Mouse (Mus musculus) small intestine, adult 2 months (tissue): ENCODE results near the gene Cwc15. TPM values are rescaled to one million over a fixed set of nuclear protein-coding genes. Genes with fewer than 3 reads are reported as not detected.
A peak's percentile ranks its signal among the peaks of the same experiment; 100 is the strongest.
"Not testable (repeated sequence)": the region's sequence is repeated elsewhere in the genome, so short reads cannot be mapped to it uniquely, and the experiment has no call there.

Experiments
- H3K27ac ChIP-seq: fragments of 200-500 bp; 2 replicates; pipeline ENCODE4 v1.5.1; 2012; ENCODE audit warnings: low read depth, low read length, control low read depth, inconsistent platforms; ENCODE audit not compliant: insufficient read depth
- H3K27me3 ChIP-seq: fragments of 200-500 bp; 2 replicates; pipeline ENCODE4 v1.6.1; 2012; ENCODE audit warnings: mild to moderate bottlenecking, moderate library complexity, low read length, inconsistent platforms; ENCODE audit not compliant: control insufficient read depth, insufficient read depth
- H3K36me3 ChIP-seq: fragments of 200-500 bp; 2 replicates; pipeline ENCODE4 v1.6.1; 2012; ENCODE audit warnings: mild to moderate bottlenecking, low read length, control low read depth, inconsistent platforms; ENCODE audit not compliant: control insufficient read depth, insufficient read depth
- H3K4me1 ChIP-seq: fragments of 200-500 bp; 2 replicates; pipeline ENCODE4 v1.6.1; 2012; ENCODE audit warnings: low read length, inconsistent platforms, mixed read lengths; ENCODE audit not compliant: control insufficient read depth, insufficient read depth, insufficient read length
- H3K4me3 ChIP-seq: fragments of 200-500 bp; 2 replicates; pipeline ENCODE4 v1.5.1; 2012; ENCODE audit warnings: low read depth, mild to moderate bottlenecking, control low read depth, inconsistent platforms, low read length, moderate library complexity
- CTCF ChIP-seq: fragments of 200-500 bp; IDR thresholded peaks from 2 replicates; pipeline ENCODE4 v1.5.1; 2012; ENCODE audit warnings: low read depth, mild to moderate bottlenecking, control low read depth, inconsistent platforms, low read length, moderate library complexity, mixed read lengths; ENCODE audit not compliant: insufficient replicate concordance, insufficient read length; ENCODE audit errors: extremely low read depth
- POLR2A ChIP-seq: fragments of 200-500 bp; IDR thresholded peaks from 2 replicates; pipeline ENCODE4 v1.6.1; 2012; ENCODE audit warnings: low read depth, mild to moderate bottlenecking, control low read depth, inconsistent platforms, low read length, moderate library complexity
- WGBS: fragments of 180-500 bp; shearing (Covaris S2); methylation state at CpG from one replicate; pipeline ENCODE4 v1.1.7; 2018; 5-methylcytosine and 5-hydroxymethylcytosine counted together
- polyA plus RNA-seq: library from polyadenylated mRNA; depleted of rRNA; stranded (reverse); fragments of >200 nt; gene quantifications from 2 replicates; pipeline ENCODE4 v1.2.3, GENCODE M21; 2012; rRNA removed

Cwc15 gene
- 2.0 and 4.3 TPM in 2 replicates for polyA plus RNA-seq

GRCm38 (mm10) chr9:14500023-14500915 is at the start of gene Cwc15, which contains the start of gene Kdm4d:
Gene Cwc15, plus strand, starts transcription at chr9:14500617.
Gene Kdm4d, minus strand, starts transcription at chr9:14500482.
- no peak for TF ChIP-seq CTCF
- TF ChIP-seq POLR2A, result peak; percentile 50
- WGBS, result under 1% methylated on average over 59 of the region's 59 CpGs
- no peaks in the 10 kb centered on the region for H3K4me1 ChIP-seq
- H3K4me3 ChIP-seq, result peak within 1 kb of the TSS; percentile 92
- H3K27me3 ChIP-seq, result no peaks in the 10 kb centered on the region
- no peak within 1 kb of the TSS for H3K27ac ChIP-seq
- peaks cover 19% of the 10 kb centered on the region for H3K36me3 ChIP-seq

GRCm38 (mm10) chr9:14451120-14451519 is 49.3 kb upstream of the Cwc15 start:
- H3K4me1 ChIP-seq, H3K27ac ChIP-seq, H3K36me3 ChIP-seq, H3K27me3 ChIP-seq, H3K4me3 ChIP-seq: not testable (repeated sequence)
- WGBS, result 56% methylated on average over 8 of the region's 8 CpGs

DNA sequence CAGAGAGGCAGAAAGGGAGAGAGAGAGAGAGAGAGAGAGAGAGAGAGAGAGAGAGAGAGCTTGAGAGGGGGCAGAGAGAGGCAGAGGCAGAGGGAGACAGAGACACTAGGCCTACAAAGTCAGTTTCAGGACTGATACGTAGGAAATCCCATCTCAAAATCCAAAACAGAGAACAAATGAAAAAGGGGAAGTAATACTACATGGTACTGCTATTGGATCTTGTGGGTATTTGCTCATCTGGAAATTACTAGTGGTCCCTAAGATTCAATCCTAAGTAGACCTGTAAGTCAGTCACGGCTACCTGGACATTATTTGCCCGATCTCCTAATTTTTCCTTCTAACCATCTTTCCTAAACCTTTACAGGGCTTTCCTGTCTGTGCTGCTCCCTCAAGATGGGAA is 44.1 kb upstream of the Cwc15 start:
- H3K27me3 ChIP-seq, result no peaks in the 10 kb centered on the region
- 86% methylated on average over 3 of the region's 3 CpGs for WGBS
- H3K4me3 ChIP-seq, result no peak overlapping the region
- H3K27ac ChIP-seq, result no peak overlapping the region
- TF ChIP-seq CTCF (no peak), POLR2A (no peak)
- H3K36me3 ChIP-seq, result no peaks in the 10 kb centered on the region
- H3K4me1 ChIP-seq, result no peaks in the 10 kb centered on the region

DNA sequence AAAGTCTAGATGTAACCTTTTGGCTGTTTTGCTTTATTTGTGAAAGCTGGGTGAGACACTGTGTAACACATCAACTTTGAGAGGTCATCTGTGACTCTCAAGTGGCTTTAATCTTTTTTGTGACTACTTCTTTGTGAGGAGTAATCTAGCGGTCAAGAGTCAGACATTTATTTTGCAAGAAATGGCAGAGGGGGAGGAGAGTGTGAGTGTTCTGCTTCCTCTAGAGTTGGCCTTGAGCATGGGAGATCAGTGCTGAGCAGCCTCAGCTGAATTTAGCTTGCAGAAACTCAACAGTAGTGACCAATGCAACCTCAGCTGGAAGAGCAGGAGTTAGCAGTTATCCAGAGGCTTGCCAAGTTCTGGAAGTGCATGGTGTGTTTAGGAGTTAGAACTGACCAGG is 37.9 kb upstream of the Cwc15 start:
- not testable (repeated sequence) for H3K27ac ChIP-seq, H3K4me1 ChIP-seq, H3K27me3 ChIP-seq, H3K36me3 ChIP-seq, H3K4me3 ChIP-seq
- WGBS, result 80% methylated on average over 1 of the region's 1 CpGs

- H3K36me3 ChIP-seq, H3K27me3 ChIP-seq, H3K4me3 ChIP-seq, H3K27ac ChIP-seq, H3K4me1 ChIP-seq: not testable (repeated sequence)
- WGBS, result 73% methylated on average over 12 of the region's 12 CpGs
Measured at GRCm38 (mm10) chr9:14463668-14464067, 36.7 kb upstream of the Cwc15 start.

GRCm38 (mm10) chr9:14498896-14499705 is 1.3 kb upstream of the Cwc15 start:
- H3K4me3 ChIP-seq, result no peak overlapping the region; the same call in 1 of the 2 replicates
- no peak overlapping the region for H3K27ac ChIP-seq
- no peaks in the 10 kb centered on the region for H3K27me3 ChIP-seq
- no peaks in the 10 kb centered on the region for H3K4me1 ChIP-seq
- H3K36me3 ChIP-seq, result peaks cover 16% of the 10 kb centered on the region
- no peak for TF ChIP-seq POLR2A
- TF ChIP-seq CTCF, result no peak
- WGBS, result 80% methylated on average over 4 of the region's 4 CpGs

- TF ChIP-seq CTCF (no peak), POLR2A (no peak)
- WGBS, result 2% methylated on average over 10 of the region's 10 CpGs
Measured at GRCm38 (mm10) chr9:14500916-14501424, 553 bp downstream of the Cwc15 start.

More at GRCm38 (mm10) chr9:14500916-14501424, 553 bp downstream of the Cwc15 start:
- H3K4me1 ChIP-seq, result no peaks in the 10 kb centered on the region
- peak overlapping the region; percentile 86 for H3K4me3 ChIP-seq
- peaks cover 25% of the 10 kb centered on the region for H3K36me3 ChIP-seq
- H3K27me3 ChIP-seq, result no peaks in the 10 kb centered on the region
- no peak overlapping the region for H3K27ac ChIP-seq
